Mouse (Mus musculus): Measurements from ENCODE around the gene Zfp287.

GRCm38 (mm10) chr11:62742261-62742957 lies 10.7 kb upstream of the Zfp287 start:
- TF ChIP-seq POLR2A (IDR thresholded peaks at IDR 0.05; ENCODE audit: low read depth, low read length) (no peak), CTCF (IDR thresholded peaks at IDR 0.05; ENCODE audit: extremely low read depth, insufficient read depth, insufficient read length, insufficient replicate concordance) (no peak)

All from spleen, adult 2 months (tissue).